Mouse (Mus musculus) 3T3-L1 (cell line): ENCODE results near the gene Tmem182.
A peak's percentile ranks its signal among the peaks of the same experiment; 100 is the strongest.

Experiments
- DNase-seq: peaks from one replicate; pipeline ENCODE4 v3.0.0-alpha.2; 2015; ENCODE audit warnings: low read depth, low spot score

Tmem182 gene

GRCm38 (mm10) chr1:40865043-40865442, 59.6 kb downstream of the Tmem182 start:
- DNase-seq: peak; percentile 41

- no peak for DNase-seq
These were observed 61.7 kb downstream of the Tmem182 start for GRCm38 (mm10) chr1:40867106-40867505.

GRCm38 (mm10) chr1:40867651-40868050, 62.2 kb downstream of the Tmem182 start:
- DNase-seq: peak; percentile 46

GRCm38 (mm10) chr1:40873760-40874455, 68.5 kb downstream of the Tmem182 start:
- no peak for DNase-seq

GRCm38 (mm10) chr1:40874456-40875375, 69.3 kb downstream of the Tmem182 start:
- DNase-seq: no peak

GRCm38 (mm10) chr1:40879051-40879450, 73.7 kb downstream of the Tmem182 start:
- DNase-seq: peak; percentile 74

- no peak for DNase-seq
These were observed 74.1 kb downstream of the Tmem182 start for GRCm38 (mm10) chr1:40879526-40879925.

GRCm38 (mm10) chr1:40880527-40880926, 75.1 kb downstream of the Tmem182 start:
- DNase-seq: no peak

- DNase-seq: no peak
These were observed 78.5 kb downstream of the Tmem182 start for GRCm38 (mm10) chr1:40883856-40884255.

- no peak for DNase-seq
These were observed 79.5 kb downstream of the Tmem182 start for GRCm38 (mm10) chr1:40884943-40885342.

GRCm38 (mm10) chr1:40887673-40888072, 82.3 kb downstream of the Tmem182 start:
- peak; percentile 62 for DNase-seq

- no peak for DNase-seq
These were observed 83.1 kb downstream of the Tmem182 start for GRCm38 (mm10) chr1:40888396-40889040.

- DNase-seq: no peak
These were observed 84.2 kb downstream of the Tmem182 start for GRCm38 (mm10) chr1:40889617-40890016.

GRCm38 (mm10) chr1:40890246-40890645, 84.8 kb downstream of the Tmem182 start:
- no peak for DNase-seq

GRCm38 (mm10) chr1:40903712-40904111, 98.3 kb downstream of the Tmem182 start:
- peak; percentile 51 for DNase-seq
